Mouse (Mus musculus) kidney, postnatal 25 days (tissue): ENCODE measurements around the gene Kcnb1.

ENCODE experiments used
- DNase-seq, 2 experiments: peaks; one replicate each; pipeline ENCODE4 v3.0.0; 2021; ENCODE audit warnings: mixed read lengths in 2 of 2

Gene Kcnb1

DNA sequence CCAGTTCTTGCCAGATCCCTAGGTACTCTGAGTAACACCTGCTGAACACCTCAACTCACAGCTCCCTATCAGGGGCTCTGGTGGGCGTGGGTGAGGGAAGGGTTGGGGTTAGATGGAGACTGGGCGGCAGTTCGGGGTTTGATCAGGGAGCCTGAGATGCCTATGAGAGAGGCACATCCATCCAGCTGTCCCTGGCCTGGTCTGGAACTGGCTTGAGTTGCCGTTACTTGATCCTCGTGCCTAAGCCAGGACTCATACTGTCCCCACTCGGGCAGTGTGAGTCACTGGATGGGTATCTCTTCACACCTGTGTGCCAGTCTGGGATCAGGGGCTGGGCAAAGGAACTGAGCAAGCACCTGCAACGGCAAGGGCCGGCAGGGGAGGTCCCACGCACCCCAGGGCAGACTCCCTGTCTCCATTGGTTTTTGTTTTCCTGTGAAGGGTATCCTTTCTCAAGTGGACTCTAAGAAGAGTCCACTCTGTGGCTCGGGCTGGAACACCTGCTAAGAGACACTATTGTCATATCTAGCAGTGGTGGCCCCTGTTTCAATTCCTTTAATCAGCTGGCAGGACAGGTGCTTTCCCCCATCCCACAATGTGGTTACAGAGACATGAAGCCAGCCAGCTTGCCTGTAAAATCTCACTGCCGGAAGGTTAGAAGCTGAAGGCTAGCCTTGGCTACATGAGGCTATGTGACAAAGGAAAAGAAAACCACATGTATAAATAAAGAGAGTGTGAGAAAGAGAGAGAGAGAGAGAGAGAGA is 112.6 kb downstream of the Kcnb1 start:
- no peak for DNase-seq

DNA sequence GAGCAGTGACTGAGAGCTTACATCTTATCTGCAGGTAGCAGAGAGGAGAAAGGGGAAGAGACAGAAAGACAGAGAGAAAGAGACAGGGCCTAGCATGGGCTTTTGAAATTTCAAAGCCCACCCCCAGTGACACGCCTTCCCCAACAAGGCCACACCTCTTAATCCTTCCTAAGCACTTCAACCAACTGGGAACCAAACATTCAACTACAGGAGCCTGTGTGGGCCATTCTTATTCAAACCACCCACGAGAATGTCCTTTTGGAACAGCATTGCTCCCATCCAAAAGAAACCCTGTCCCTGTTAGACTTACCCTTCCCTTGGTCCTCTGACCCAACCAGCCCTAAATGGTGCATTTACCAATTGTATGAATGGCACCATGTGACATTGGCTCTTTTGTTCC is 113.2 kb downstream of the Kcnb1 start:
- no peak for DNase-seq

DNA sequence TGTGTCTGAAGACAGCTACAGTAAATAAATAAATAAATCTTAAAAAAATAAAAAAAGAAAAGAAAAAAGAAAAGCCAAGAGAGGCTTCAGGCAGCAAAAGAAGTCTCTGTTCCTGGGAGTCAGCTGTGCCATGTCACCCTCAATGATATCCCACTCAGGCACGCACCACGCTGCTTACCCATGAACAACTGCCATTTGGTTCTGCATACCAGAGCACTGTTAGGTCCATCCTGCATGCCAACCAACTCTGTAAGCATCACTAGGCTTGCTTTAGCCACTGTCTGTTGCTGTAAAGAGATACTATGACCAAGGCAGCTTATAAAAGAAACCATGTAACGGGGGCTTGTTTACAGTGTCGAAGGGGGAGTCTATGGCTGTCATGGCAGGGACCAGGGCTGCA is 113.6 kb downstream of the Kcnb1 start:
- no peak for DNase-seq

DNA sequence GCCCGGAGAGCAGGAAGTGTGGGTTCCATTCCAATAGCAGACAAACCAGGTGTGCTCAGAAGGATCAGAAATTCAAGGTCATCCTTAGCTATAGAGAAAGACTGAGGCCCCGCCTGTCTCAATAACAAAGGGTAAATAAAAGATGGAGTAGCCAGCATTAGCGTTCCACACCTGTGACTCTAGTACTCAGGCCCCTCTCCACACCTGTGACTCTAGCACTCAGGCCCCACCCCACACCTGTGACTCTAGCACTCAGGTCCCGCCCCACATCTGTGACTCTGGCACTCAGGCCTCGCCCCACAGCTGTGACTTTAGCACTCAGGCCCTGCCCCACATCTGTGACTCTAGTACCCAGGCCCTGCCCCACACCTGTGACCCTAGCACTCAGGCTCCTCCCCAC is 115.4 kb downstream of the Kcnb1 start:
- DNase-seq: no peak

DNA sequence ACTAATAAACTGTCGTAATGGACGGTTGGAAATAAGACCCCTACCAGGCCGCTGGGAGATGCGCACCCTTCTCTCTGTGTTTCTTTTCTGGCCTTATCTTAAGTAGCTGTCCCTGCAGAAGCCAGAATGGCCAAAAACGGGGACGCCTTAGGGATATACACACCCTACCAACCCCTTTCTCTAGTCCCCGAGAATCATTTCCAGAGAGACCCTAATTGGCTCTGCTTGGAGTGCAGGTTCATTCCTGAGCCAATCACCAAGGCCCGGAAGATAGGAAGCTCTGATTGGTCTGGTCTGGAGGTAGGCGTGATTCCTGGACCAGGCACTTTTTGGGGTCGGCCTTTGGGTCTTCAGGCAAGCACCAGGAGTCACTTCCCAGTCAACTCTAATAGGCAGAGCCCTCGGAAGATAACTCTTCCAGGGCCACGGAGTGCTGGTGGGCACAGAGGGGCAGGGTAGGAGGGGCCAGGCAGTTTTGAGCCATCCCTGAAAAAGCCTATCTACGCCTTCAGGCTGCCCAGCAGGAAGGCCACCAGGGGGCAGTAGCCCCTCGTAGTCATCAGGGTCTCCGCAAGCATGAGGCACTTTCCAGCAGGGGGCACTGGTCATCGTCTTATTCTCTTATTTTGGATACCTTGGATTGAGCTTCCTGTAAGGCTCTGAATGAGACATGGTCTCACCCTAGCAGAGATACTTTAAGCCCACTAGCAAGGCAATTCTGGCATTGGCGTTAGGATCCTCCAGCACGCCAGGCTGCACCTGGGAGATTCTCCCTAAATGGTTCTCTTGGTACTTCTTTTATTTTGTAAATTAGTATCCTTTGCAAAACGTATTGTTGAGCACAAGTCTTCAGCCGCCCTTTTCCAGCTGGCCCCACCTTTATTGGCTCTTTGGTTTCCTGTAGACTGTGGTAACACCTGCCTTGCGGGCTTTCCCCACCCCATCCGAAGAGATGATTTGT is 118.0 kb downstream of the Kcnb1 start:
- peak; percentile 94 to 99 for DNase-seq

DNA sequence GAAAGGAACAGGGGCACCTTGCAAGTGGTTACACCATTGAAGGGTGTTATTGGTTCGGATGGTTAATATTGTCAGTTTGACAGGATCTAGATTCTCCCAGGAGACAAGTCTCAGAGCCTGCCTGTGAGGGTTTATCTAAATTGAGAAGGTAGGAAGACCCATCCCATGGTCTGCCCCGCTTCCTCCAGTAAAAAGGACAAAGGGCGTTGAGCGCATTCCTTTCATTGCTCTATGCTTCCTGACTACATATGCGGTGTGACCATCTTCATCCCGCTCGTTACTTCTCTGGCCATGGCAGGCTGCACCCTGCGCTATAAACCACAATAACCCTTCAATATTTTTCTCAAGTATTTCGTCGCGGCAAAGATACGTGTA is 118.7 kb downstream of the Kcnb1 start:
- DNase-seq: no peak

DNA sequence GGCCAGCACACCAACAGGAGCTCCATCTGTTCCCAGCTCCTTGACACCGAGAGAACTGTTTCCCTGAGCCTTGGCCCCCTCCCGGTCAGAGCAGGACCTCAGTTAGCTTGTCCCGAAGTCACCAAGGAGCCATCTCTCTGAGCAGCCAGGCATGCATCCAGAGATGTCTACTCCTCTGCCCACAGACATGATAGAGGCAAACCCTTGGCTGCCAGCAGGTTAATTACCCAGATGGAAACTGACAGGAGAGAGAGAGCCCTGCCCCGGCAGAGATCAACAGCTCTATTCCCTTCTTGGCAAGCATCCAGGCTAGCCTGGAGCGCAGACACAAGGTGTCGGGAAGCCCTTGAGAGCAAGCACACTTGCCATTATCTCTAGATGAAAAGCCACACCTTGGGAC is 119.6 kb downstream of the Kcnb1 start:
- peak; percentile 54 to 73 for DNase-seq

DNA sequence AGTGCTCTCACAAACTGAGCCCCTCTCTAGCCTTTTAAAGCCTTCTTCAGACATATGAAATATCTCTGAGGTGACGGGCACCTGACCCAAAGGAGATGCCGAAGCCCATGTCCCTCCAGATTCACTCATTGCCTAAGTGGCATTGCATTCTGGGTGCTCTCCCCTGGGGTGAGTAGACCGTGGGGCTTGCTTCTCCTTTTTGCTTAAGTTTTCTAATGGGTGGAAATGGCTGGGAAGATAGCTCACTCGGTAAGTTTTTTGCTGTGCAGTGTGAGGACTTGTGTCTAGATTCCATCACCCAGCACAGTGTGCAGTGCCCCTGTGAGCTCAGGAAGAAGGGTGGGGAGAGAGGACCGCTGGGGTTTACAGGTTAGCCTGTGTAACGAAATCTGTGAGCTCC is 122.4 kb downstream of the Kcnb1 start:
- DNase-seq: no peak

DNA sequence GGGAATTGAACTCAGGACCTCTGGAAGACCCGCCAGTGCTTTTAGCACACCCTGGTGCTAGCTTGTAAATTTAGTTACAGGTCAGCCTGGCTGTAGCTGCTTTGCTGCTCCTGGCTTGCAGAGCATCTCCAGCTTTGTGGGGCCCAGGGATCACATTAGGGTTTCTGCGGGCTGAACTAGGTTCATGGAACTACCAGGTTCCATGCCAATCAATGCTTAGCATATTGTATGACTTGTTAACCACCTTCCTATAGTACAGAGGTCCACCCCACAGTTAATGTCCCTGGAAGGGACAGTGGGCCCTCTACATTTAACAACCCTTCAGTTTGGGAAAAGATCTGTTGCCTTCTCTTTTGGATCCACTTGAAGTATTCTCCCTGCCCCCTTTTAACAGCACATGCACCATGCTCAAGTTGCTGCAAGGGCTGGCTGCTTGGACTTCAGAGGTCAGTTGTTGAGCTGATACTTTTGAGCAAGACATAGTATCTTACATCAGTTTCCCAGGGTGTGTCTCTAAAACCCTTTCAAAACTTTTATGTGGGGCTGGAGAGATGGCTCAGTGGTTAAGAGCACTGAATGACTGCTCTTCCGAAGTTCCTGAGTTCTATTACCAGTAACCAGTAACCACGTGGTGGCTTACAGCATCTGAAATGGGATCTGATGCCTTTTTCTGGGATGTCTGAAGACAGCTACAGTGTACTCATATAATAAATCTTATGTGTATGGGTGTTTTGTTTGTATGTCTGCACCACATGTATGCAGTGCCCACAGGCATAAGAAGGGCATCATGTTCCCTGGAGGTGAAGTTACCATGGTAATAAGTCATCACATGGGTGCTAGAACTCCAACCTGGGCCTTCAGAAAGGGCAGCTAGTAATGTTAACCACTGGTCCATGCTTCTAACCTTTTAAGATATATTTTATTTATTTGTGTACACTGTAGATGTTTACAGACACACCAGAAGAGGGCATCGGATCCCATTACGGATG is 123.1 kb downstream of the Kcnb1 start:
- no peak for DNase-seq

DNA sequence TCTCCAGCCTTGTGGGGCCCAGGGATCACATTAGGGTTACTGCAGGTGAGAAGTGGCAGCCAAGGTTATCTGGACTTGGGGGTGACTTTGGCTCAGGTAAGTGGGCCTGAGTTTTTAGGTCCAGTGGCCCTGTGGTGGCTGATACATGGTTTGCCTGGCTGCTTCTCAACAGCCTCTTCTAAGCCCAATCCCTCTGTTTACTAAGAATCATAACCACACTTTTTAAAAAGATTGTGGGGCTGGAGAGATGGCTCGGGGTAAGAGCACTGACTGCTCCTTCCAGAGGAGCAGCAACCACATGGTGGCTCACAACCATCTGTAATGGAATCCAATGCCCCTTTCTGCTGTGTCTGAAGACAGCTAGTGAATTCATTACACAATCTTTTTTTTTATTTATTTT is 123.9 kb downstream of the Kcnb1 start:
- no peak for DNase-seq

DNA sequence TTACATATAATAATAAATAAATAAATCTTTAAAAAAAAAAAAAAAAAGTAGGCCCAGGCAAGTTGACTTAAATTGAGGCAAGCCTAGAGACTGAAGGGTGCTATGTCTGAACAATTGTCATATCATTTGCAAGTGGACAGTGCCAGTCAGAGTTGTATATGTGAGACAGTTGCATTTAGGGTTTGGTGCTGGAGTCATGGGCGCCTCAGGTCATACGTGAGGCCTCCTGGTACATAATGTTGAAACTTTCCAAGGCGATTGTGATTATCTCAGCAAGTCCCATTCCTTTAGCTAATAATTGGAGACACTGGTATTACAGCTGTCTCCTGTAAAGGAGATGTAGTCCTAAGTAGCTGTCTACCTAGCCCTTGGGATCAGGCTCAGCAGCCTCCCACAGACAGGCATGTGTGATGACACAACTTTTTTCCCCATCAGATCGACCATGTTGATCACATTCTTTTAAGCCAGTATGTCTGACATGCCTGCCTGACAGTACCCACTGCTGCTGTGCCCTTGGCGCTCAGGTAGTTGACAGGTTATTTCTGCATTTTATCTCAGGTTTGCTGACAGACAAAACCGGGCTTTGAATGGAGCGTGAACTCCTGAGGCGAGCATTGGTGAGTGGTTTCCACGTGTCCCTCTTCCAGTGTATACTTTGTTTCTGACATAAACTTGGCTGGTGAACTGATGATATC is 125.2 kb downstream of the Kcnb1 start:
- DNase-seq: no peak

DNA sequence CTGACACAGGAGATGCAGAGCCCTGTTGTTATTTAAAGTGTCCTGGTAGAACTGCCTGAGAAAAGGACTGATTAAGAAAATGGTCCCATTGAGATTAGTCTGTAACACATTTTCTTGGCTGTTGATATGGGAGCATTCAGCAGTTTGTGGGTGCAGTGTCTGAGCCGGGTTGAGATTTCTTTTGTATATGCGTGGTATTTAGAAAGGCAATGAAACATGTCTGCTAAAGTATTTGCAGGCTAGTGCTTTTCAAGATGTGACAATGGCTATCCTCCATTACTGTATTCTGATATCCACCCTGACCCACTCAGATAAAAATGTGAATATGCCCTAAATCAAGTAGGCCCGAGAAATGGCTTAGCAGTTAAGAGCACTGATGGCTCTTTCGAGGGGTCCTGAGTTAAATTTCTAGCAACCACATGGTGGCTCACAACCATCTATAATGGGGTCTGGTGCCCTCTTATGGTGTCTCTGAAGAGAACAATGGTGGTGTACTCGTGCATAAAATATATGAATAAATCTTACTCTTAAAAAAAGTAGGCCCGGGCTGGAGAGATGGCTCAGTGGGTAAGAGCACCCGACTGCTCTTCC is 126.0 kb downstream of the Kcnb1 start:
- no peak for DNase-seq

DNA sequence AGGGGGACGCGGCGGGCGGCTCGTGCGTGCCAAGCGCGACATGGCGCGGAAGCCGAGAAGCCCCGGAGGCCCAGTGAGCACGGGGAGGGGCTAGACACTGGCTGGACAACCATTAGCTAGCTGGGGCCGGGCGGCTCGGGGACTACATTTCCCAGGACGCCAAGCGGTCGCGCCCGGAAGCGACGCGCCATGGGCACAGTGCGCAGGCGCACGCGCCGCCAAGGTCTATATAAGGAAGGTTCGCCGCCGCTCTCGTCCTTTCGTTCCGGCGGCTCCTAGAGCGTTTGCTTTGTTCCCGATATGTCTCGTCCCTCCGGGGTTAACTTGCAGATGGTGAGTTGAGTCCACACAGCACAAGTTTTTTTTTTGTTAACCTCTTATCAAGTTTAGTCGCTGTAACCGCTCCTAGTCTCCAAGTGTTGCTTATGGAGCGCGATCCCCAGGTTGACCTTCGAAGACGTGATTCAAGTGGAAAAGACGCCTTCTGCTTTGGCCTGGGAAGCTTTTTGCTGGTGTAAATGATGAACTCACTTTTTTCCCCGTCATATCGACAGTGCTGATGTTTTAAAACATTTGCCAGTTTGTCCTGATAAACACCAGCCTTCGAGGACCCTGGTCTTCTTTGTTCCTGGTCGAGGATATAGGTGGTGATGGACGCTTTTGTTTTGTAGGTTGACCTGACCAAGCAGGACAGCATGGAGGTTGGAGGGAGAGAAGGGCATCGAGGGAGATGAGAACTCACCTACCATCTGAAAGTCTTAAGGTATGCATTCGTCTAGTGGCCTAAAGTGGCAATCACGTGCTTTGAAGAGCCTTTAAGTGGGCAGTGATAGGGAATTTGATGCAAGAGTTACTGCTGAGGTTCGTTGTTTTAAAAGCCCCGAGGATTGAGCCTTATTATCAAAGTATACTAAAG is 126.7 kb downstream of the Kcnb1 start, which contains the start of gene Znfx1:
Gene Znfx1 (minus strand): TSS at position 51 of the 916 bp plus-strand sequence.
- DNase-seq: peak; percentile 95 to 97

DNA sequence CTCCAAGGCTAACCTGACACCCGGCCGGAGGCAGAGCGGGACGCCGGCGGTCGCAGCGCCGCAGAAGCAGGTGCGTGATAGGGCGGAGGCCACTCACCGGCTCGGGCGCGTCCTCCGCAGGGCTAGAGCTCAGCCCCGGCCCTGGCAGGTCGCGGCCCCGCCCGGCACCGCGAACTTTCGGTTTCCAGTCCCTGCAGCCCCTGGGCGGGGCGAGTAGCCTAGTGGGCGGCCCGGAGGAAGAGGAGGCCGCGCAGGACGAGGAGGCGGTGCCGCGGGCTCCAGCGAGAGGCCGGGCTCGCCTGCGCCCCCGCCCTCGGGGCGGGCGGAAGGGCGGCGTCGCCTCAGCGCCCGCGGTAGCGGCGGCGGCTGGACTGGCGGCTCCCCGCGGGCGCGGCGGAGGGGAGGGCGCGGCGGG is 127.5 kb downstream of the Kcnb1 start:
- peak; percentile 95 to 99 for DNase-seq

DNA sequence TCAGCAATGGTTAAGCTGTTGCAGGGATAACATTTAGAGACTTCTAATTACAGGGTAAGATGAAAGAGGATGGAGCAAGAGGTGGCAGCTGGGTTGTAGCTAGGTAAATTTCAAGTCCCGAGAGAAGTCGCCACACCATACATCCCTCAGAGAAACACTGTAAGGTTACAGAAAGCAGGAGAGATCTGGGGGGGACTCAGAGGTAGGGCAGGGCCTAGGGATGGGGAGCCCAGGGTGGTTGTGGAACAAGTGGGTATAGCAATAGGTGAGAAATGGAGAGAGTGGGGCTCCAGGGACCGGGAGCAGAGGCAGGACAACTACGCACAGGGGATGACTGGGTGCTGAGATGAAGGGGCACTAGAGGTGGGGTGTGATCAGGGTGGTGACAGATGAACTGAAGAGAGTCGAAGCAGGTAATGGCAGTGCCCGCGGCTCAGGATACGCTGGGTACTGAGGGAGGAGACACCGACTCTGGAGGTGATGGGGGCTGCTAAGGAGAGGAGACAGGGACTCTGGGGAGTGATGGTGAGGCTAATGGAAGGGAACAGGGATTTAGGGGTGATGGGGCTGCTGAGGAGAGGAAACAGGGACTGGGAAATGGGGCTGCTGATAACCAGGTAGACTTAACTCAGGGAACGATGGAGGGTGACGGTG is 128.4 kb downstream of the Kcnb1 start:
- DNase-seq: peak in 1 of 2 experiments; percentile 56

DNA sequence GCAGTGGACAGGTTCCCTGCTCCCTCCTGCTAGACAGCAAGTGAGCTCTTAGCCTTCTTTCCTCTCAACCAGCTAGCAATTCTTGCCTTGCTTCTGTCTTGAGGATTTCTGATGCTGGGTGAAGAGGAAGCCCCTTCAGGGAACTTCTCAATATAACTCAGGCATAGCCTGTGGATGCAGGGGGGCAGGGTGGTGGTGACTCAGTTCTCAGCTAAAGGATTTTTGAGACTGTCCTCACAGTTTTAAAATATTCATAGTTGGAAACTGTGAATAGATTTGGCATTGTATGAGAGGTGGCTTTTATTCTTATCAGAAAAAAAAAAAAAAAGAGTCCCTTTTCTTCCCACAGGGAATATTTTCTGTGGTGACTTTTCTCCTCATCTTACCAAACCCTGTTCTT is 129.2 kb downstream of the Kcnb1 start:
- DNase-seq: no peak

DNA sequence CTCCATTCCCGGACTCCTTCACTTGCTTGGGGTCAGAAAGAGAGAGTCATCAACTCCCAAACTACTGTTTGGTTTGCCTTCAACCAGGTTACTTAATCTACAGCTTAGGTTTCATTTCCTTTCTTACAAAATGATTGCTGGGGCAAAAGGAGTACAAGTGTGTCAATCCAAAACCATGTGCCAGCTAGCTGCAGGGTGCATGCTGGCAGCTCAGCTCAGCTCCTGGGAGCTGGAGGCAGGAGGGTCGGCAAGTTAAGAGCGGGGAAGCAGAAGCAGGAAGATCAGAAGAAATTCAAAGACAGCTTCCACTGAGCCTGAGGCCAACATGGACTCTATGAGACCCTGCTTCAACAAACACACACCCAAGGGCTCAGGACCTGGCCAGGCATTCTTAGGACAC is 129.6 kb downstream of the Kcnb1 start:
- DNase-seq: no peak

DNA sequence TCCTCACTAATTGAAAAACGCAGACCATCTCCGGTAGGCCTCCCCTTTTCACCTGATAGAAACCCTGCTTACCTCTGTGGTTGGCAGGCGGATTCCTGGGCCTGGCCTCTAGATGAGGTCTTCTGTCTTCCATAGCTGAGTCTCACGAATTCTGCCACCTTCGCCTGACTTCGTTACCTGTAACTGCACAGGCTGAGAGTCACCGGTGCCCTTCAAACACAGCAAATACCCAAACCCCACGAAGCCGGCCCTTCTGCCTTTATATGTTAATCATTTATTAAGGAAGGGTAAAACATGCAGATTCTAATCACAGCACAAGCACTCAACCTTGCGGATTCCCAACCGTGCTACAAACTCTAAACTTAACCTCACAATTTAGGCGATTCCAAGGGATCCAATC is 130.0 kb downstream of the Kcnb1 start:
- peak; percentile 59 to 71 for DNase-seq

DNA sequence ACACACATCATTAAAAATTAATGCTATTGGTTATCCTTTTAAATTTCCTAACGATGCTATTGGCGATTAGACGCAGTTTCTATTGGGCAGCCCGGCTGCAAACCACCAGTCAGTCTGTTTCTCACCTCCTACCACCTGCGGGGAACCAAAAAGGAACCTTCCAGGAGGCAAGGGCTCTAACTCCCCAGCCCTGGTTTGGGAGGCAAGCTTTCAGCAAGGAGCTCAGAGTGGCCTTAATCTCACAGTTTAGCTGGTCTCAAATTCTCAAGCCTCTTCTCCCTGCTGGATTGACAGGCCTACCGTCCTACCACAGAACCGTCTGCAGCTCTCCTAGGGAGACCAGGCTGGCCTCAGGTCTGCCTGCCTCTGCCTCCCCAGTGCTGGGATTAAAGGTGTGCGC is 130.4 kb downstream of the Kcnb1 start:
- peak in 1 of 2 experiments; percentile 59 for DNase-seq

DNA sequence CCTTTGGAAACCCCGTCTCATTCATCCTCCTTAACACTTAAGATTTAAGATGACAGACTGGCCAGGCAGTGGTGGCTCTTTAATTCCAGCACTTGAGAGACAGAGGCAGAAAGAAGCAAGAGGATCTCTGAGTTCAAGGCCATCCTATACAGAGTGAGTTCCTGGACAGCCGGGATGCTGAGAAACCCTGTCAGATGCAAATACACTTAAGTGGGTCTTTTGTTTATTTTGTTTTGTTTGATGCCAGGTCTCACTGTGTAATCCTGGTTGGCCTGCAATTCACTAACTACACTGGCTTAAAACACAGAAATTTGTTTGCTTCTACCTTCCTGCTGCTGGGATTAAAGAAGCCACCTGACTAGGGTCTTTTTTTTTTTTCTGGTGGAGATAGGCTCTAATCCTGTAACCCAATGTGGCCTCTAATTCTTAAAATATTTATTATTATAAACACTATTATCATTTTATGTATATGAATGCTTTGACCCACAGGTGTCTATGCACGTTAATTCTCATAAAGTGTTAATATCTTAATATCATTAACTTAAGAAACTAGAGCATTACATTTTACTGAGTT is 131.1 kb downstream of the Kcnb1 start:
- DNase-seq: no peak
